Mouse (Mus musculus): Measurements from ENCODE around the gene Slc23a2. TPM values are rescaled to one million over a fixed set of nuclear protein-coding genes. Genes with fewer than 3 reads are reported as not detected.

The Slc23a2 gene
- polyA plus RNA-seq, 1 experiment from 2014 or later, result 8.9 TPM

- no peak overlapping the region for H3K9ac ChIP-seq (ENCODE audit: low read depth, low read length)
- ATAC-seq, result no peak
- TF ChIP-seq CTCF (IDR thresholded peaks at IDR 0.05; ENCODE audit: low read depth), result no peak
- no peak overlapping the region for H3K27ac ChIP-seq (ENCODE audit: low read depth, low read length)
- no peaks in the 10 kb centered on the region for H3K36me3 ChIP-seq (ENCODE audit: control insufficient read depth, insufficient read depth)
- no peaks in the 10 kb centered on the region for H3K4me1 ChIP-seq (replicated peaks; ENCODE audit: control insufficient read depth, insufficient read depth, low read length)
- no peak overlapping the region for H3K4me2 ChIP-seq (replicated peaks; ENCODE audit: low read depth)
- H3K27me3 ChIP-seq (replicated peaks; ENCODE audit: control insufficient read depth, insufficient read depth, low read length), result no peaks in the 10 kb centered on the region
- no peak overlapping the region for H3K4me3 ChIP-seq (ENCODE audit: low read depth, low read length)
- 83% methylated on average over 15 of the region's 15 CpGs for WGBS
- H3K9me3 ChIP-seq (ENCODE audit: control insufficient read depth), result no peaks in the 10 kb centered on the region
Measured at GRCm38 (mm10) chr2:132044320-132045274, 100.3 kb downstream of the Slc23a2 start.

DNA sequence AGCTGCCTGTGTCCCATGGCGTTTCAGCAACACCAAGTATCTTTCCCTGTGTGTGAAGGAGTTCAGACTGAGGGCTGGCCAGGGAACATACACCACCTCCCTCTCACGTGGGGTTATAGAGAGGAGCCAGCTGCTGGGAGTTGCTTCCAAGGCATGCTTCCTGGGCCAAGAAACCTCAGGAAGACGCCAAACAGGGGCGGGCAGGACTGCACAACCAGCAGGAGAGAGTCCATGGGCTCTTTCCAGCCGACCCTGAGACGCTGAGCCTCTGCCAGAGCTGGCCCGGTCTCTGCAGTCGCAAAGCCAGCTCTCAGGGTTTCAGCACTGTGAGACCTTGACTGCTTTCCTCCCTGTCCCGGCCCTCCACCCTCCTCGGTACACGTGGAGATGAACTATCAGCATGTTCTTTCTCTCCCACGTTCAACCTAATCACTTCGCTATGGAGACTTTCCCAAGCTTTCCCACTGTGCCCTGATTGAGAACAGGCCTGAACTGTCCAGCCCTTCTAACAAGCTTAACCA, 101.7 kb downstream of the Slc23a2 start:
- Histone ChIP-seq H3K9ac (ENCODE audit: low read depth, low read length) (no peak overlapping the region), H3K4me2 (replicated peaks; ENCODE audit: low read depth) (0 out of 2 replicates have a peak overlapping the region, but pooled peaks have one; percentile 24), H3K4me1 (replicated peaks; ENCODE audit: control insufficient read depth, insufficient read depth, low read length) (no peaks in the 10 kb centered on the region), H3K9me3 (ENCODE audit: control insufficient read depth) (no peaks in the 10 kb centered on the region), H3K4me3 (ENCODE audit: low read depth, low read length) (no peak overlapping the region), H3K36me3 (ENCODE audit: control insufficient read depth, insufficient read depth) (no peaks in the 10 kb centered on the region), H3K27ac (ENCODE audit: low read depth, low read length) (0 out of 2 replicates have a peak overlapping the region, but pooled peaks have one; percentile 15), H3K27me3 (replicated peaks; ENCODE audit: control insufficient read depth, insufficient read depth, low read length) (no peaks in the 10 kb centered on the region)
- ATAC-seq, result peak; percentile 45; the same call in 1 of the 2 replicates
- WGBS, result 36% methylated on average over 13 of the region's 13 CpGs
- TF ChIP-seq CTCF (IDR thresholded peaks at IDR 0.05; ENCODE audit: low read depth), result no peak

DNA sequence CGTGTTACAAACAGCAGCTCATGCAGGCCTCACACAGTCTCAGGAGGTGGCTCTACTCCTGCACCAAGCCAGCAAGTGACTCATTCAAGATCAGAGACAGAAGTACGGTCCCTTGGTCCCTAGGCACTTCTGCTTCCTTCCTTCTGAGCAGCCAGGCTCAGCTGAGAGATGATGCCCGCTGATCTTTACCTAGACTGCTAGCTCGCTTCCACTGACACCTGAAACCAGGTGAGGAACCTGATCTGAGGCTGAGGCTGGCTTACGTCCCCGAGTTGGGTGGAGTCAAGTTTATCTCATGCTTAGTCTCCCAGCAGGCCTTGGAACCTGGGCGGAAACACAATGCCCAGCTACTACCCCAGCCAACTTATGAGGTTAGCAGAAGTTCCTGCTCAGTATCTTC, 105.0 kb downstream of the Slc23a2 start:
- Histone ChIP-seq H3K27me3 (replicated peaks; ENCODE audit: control insufficient read depth, insufficient read depth, low read length) (no peaks in the 10 kb centered on the region), H3K9me3 (ENCODE audit: control insufficient read depth) (no peaks in the 10 kb centered on the region), H3K36me3 (ENCODE audit: control insufficient read depth, insufficient read depth) (no peaks in the 10 kb centered on the region), H3K4me3 (ENCODE audit: low read depth, low read length) (no peak overlapping the region), H3K4me1 (replicated peaks; ENCODE audit: control insufficient read depth, insufficient read depth, low read length) (no peaks in the 10 kb centered on the region), H3K9ac (ENCODE audit: low read depth, low read length) (no peak overlapping the region), H3K4me2 (replicated peaks; ENCODE audit: low read depth) (no peak overlapping the region), H3K27ac (ENCODE audit: low read depth, low read length) (no peak overlapping the region)
- no peak for ATAC-seq
- 44% methylated on average over 7 of the region's 7 CpGs for WGBS
- TF ChIP-seq CTCF (IDR thresholded peaks at IDR 0.05; ENCODE audit: low read depth), result no peak

- 75% methylated on average over 5 of the region's 5 CpGs for WGBS
- no peak overlapping the region for H3K4me2 ChIP-seq (replicated peaks; ENCODE audit: low read depth)
- H3K9ac ChIP-seq (ENCODE audit: low read depth, low read length), result no peak overlapping the region
- no peak overlapping the region for H3K4me3 ChIP-seq (ENCODE audit: low read depth, low read length)
- H3K36me3 ChIP-seq (ENCODE audit: control insufficient read depth, insufficient read depth), result no peaks in the 10 kb centered on the region
- TF ChIP-seq CTCF (IDR thresholded peaks at IDR 0.05; ENCODE audit: low read depth), result no peak
- no peak for ATAC-seq
- H3K27me3 ChIP-seq (replicated peaks; ENCODE audit: control insufficient read depth, insufficient read depth, low read length), result no peaks in the 10 kb centered on the region
- no peaks in the 10 kb centered on the region for H3K9me3 ChIP-seq (ENCODE audit: control insufficient read depth)
- H3K27ac ChIP-seq (ENCODE audit: low read depth, low read length), result no peak overlapping the region
- no peaks in the 10 kb centered on the region for H3K4me1 ChIP-seq (replicated peaks; ENCODE audit: control insufficient read depth, insufficient read depth, low read length)
Measured at GRCm38 (mm10) chr2:132036326-132036725, 108.6 kb downstream of the Slc23a2 start.

DNA sequence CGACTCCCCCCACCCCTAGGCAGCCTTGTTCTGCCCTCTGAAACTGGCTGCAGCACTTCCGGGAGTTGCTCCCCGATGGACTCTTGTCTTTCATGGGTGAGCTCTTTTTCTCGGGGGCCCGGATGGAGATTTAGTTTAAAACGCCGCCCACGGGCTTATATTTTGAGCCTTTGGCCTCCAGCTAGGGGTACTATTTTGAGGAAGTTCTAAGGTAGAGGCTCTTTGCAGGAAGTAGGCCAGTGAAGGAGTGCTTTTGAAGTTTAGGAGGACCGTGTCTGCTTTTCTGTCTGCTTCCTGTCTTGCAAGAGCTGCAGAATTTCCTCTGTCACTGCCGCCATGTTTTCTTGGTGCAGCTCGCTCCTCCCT, 109.5 kb downstream of the Slc23a2 start:
- no peaks in the 10 kb centered on the region for H3K27me3 ChIP-seq (replicated peaks; ENCODE audit: control insufficient read depth, insufficient read depth, low read length)
- H3K27ac ChIP-seq (ENCODE audit: low read depth, low read length), result no peak overlapping the region
- H3K9me3 ChIP-seq (ENCODE audit: control insufficient read depth), result no peaks in the 10 kb centered on the region
- no peak overlapping the region for H3K9ac ChIP-seq (ENCODE audit: low read depth, low read length)
- ATAC-seq, result no peak
- no peak overlapping the region for H3K4me2 ChIP-seq (replicated peaks; ENCODE audit: low read depth)
- H3K4me1 ChIP-seq (replicated peaks; ENCODE audit: control insufficient read depth, insufficient read depth, low read length), result no peaks in the 10 kb centered on the region
- TF ChIP-seq CTCF (IDR thresholded peaks at IDR 0.05; ENCODE audit: low read depth), result no peak
- 80% methylated on average over 11 of the region's 11 CpGs for WGBS
- no peaks in the 10 kb centered on the region for H3K36me3 ChIP-seq (ENCODE audit: control insufficient read depth, insufficient read depth)
- no peak overlapping the region for H3K4me3 ChIP-seq (ENCODE audit: low read depth, low read length)

- WGBS, result 73% methylated on average over 4 of the region's 4 CpGs
- no peak for ATAC-seq
Measured at GRCm38 (mm10) chr2:132034590-132035469, 110.1 kb downstream of the Slc23a2 start.

More at GRCm38 (mm10) chr2:132034590-132035469, 110.1 kb downstream of the Slc23a2 start:
- H3K4me3 ChIP-seq (ENCODE audit: low read depth, low read length), result no peak overlapping the region
- no peak overlapping the region for H3K9ac ChIP-seq (ENCODE audit: low read depth, low read length)
- no peaks in the 10 kb centered on the region for H3K36me3 ChIP-seq (ENCODE audit: control insufficient read depth, insufficient read depth)
- no peak for TF ChIP-seq CTCF (IDR thresholded peaks at IDR 0.05; ENCODE audit: low read depth)
- no peak overlapping the region for H3K4me2 ChIP-seq (replicated peaks; ENCODE audit: low read depth)
- H3K27me3 ChIP-seq (replicated peaks; ENCODE audit: control insufficient read depth, insufficient read depth, low read length), result no peaks in the 10 kb centered on the region
- no peaks in the 10 kb centered on the region for H3K9me3 ChIP-seq (ENCODE audit: control insufficient read depth)
- no peak overlapping the region for H3K27ac ChIP-seq (ENCODE audit: low read depth, low read length)
- no peaks in the 10 kb centered on the region for H3K4me1 ChIP-seq (replicated peaks; ENCODE audit: control insufficient read depth, insufficient read depth, low read length)
